Mouse (Mus musculus) cerebellum, adult 2 months (tissue): ENCODE results near the gene Mpped2.

ENCODE experiments used
- CTCF ChIP-seq: fragments of 200-500 bp; IDR thresholded peaks from 2 replicates; pipeline ENCODE4 v1.5.1; 2011; ENCODE audit warnings: low read depth, mild to moderate bottlenecking, control low read depth, low read length, moderate library complexity, borderline replicate concordance; ENCODE audit not compliant: insufficient read depth
- POLR2A ChIP-seq: fragments of 200-500 bp; IDR thresholded peaks from 2 replicates; pipeline ENCODE4 v1.6.1; 2011; ENCODE audit warnings: low read length, control low read depth, borderline replicate concordance; ENCODE audit not compliant: insufficient read depth

- TF ChIP-seq POLR2A, result no peak
- no peak for TF ChIP-seq CTCF
These were observed 61.6 kb downstream of the Mpped2 start for GRCm38 (mm10) chr2:106754696-106755095.
